Mouse (Mus musculus) stomach, embryonic 15.5 days (tissue): Measurements from ENCODE around the gene Dlgap5. TPM values are rescaled to one million over a fixed set of nuclear protein-coding genes. Genes with fewer than 3 reads are reported as not detected.

Source experiments
- ATAC-seq: fragments of 200-750 bp; cut with Nextera tagmentation; 2 replicates; pipeline ENCODE4 v1.8.0; 2017; ENCODE audit warnings: low read depth, moderate number of reproducible peaks, moderate TSS enrichment; ENCODE audit not compliant: insufficient read depth, low FRiP score
- H3K27ac ChIP-seq: fragments of 300-500 bp; sonication (generic); 2 replicates; pipeline ENCODE4 v1.5.1; 2015; ENCODE audit warnings: mild to moderate bottlenecking, inconsistent platforms
- H3K27me3 ChIP-seq: fragments of 300-500 bp; sonication (generic); replicated peaks from 2 replicates; pipeline ENCODE4 v1.6.1; 2015; ENCODE audit warnings: inconsistent platforms
- H3K36me3 ChIP-seq: fragments of 300-500 bp; sonication (generic); 2 replicates; pipeline ENCODE4 v1.6.1; 2015; ENCODE audit warnings: inconsistent platforms
- H3K4me1 ChIP-seq: fragments of 300-500 bp; sonication (generic); 2 replicates; pipeline ENCODE4 v1.6.1; 2015; ENCODE audit warnings: inconsistent platforms
- H3K4me2 ChIP-seq: fragments of 300-500 bp; sonication (generic); 2 replicates; pipeline ENCODE4 v1.6.1; 2015; ENCODE audit warnings: mild to moderate bottlenecking, inconsistent platforms
- H3K4me3 ChIP-seq: fragments of 300-500 bp; sonication (generic); replicated peaks from 2 replicates; pipeline ENCODE4 v1.5.1; 2015; ENCODE audit warnings: inconsistent platforms
- H3K9ac ChIP-seq: fragments of 300-500 bp; sonication (generic); 2 replicates; pipeline ENCODE4 v1.6.1; 2015; ENCODE audit warnings: inconsistent platforms
- H3K9me3 ChIP-seq: fragments of 300-500 bp; sonication (generic); 2 replicates; pipeline ENCODE4 v1.6.1; 2016; ENCODE audit warnings: inconsistent platforms
- WGBS: fragments of 180-500 bp; shearing (Covaris S2); methylation state at CpG from one replicate; pipeline ENCODE4 v1.1.7; 2015; 5-methylcytosine and 5-hydroxymethylcytosine counted together
- polyA plus RNA-seq: library from polyadenylated mRNA; unstranded; fragments of >200 nt; fragmentation: Nextera tagmentation; extraction: Ambion mirVana; gene quantifications from 2 replicates; pipeline ENCODE4 v1.2.1, GENCODE M21; 2015

The Dlgap5 gene
- polyA plus RNA-seq, 1 experiment from 2014 or later = 37.2 TPM

DNA sequence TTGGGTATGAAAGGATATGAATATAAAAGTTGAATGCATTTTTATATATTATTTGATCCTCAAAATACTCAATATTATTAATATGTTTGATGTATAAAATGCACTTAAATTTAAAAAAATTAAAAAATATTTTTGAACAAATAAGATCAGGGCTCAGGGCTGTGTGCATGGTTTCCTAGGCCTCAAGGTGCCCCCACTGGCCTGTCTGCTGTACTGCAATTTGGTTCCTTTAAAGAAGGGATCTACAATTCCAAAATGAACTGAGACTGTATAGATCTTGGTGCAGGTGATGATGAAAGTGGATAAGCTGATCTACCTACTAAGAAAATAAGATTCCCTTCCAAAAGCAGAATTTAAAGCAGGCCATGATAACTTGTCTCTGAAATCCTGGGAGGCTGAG, 14.8 kb upstream of the Dlgap5 start:
- no peaks in the 10 kb centered on the region for H3K9me3 ChIP-seq
- no peaks in the 10 kb centered on the region for H3K36me3 ChIP-seq
- H3K4me2 ChIP-seq = no peak overlapping the region
- H3K27me3 ChIP-seq = no peaks in the 10 kb centered on the region
- ATAC-seq = no peak
- H3K4me1 ChIP-seq = no peaks in the 10 kb centered on the region
- H3K4me3 ChIP-seq = no peak overlapping the region
- no peak overlapping the region for H3K9ac ChIP-seq
- no peak overlapping the region for H3K27ac ChIP-seq

DNA sequence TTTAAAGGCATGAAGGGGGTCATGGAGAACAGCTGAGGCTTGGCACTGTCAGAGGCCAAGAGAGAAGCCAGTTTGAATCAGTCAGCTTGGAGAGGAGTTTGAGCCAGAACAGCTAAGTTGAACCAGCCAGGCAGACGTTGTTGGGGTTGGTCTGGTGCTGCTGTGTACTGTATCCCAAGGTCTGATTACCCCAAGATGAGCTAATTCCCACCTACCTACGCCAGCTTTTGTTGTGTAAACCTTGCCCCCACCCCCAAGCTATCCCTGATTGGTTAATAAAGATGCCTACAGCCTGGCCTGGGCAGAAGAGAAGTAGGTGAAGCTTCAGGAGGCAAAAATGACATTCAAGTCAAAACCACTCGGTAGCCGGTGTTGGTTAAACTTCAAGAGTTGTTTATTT, 4.3 kb upstream of the Dlgap5 start:
- no peaks in the 10 kb centered on the region for H3K36me3 ChIP-seq
- H3K9ac ChIP-seq = no peak overlapping the region
- 71% methylated on average over 4 of the region's 4 CpGs for WGBS
- H3K4me2 ChIP-seq = no peak overlapping the region
- H3K4me3 ChIP-seq = no peak overlapping the region
- H3K27me3 ChIP-seq = no peaks in the 10 kb centered on the region
- no peak overlapping the region for H3K27ac ChIP-seq
- ATAC-seq = no peak
- peaks cover 1% of the 10 kb centered on the region for H3K4me1 ChIP-seq
- H3K9me3 ChIP-seq = no peaks in the 10 kb centered on the region

DNA sequence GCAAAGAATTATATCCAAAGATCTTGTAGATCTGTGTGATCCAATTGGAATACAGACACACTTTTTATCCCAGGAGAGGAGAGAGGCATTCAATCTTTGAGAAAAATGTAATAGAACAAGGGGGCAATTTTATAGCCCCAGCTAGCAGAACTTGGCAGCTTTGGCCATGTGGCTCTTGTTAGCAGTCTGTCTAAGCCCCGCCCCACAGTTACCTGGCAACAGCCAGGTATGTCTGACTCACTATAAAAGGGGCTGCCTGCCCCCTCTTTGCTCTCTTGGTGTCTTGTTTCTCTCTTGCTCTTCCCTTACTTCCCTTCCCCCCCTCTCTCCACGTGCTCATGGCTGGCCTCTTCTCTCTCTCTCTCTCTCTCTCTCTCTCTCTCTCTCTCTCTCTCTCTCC, 3.4 kb upstream of the Dlgap5 start:
- no peak for ATAC-seq
- 38% methylated on average over 2 of the region's 2 CpGs for WGBS
- no peaks in the 10 kb centered on the region for H3K36me3 ChIP-seq
- no peak overlapping the region for H3K4me2 ChIP-seq
- peaks cover 8% of the 10 kb centered on the region for H3K4me1 ChIP-seq
- no peak overlapping the region for H3K4me3 ChIP-seq
- no peak overlapping the region for H3K27ac ChIP-seq
- H3K9ac ChIP-seq = no peak overlapping the region
- no peaks in the 10 kb centered on the region for H3K9me3 ChIP-seq
- H3K27me3 ChIP-seq = no peaks in the 10 kb centered on the region

DNA sequence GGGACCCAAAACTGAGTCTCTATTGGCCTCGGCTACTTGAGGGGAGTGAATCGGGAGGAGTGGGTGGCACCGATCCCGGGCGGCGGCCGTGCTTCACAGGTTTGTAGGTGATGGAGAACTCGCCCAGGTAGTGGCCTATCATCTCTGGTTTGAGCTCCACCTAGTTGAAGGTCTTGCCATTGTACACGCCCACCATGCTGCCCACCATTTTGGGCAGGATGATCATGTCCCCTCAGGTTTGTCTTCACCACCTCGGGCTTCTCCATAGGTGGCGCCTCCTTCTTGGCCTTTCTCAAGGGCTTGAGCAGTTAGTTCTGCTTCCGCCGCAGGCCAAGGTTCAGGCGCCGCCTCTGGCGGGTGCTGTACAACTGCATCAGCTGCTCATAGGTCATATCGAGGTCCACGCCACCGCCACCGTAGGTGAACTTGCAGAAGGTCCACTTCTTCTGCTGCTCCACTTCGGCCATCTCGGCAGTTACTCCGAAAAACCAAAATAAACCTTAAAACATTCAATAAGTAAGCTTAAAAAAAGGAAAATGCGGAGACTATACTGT, 1.6 kb upstream of the Dlgap5 start:
- Histone ChIP-seq H3K27me3 (no peaks in the 10 kb centered on the region), H3K9ac (no peak overlapping the region), H3K4me1 (peaks cover 8% of the 10 kb centered on the region), H3K36me3 (peaks cover 6% of the 10 kb centered on the region; the same call in 1 of the 2 replicates), H3K9me3 (no peaks in the 10 kb centered on the region), H3K4me2 (no peak overlapping the region), H3K27ac (no peak overlapping the region), H3K4me3 (no peak overlapping the region)
- 94% methylated on average over 24 of the region's 24 CpGs for WGBS
- no peak for ATAC-seq

DNA sequence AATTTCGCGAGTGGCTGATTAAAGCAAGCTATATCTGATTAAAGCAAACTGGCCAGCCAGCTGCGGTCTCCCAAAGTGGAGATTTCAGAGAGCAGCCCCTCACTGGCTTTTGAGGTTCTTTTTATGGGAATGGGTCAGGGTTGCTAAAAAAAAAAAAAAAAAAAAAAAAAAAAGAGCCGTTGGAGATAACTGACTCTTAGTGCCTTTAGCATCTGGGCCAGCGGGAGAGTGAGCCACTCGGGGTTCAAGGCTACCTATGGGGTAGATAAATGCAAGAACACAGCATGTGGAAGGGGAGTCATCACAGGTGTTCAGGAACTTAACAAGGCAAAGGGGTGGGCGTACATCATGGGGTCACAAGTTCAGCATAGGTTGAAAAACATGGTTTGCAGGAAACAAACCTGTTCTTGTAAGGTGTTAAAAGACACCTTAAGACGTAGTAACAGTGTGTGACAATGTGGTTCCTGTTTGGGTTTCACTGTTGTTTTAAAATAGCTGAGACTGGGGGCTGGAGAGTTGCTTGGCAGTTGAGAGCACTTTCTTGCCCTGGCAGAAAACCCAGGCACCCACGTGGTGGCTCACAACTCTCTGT, 923 bp upstream of the Dlgap5 start:
- WGBS = 72% methylated on average over 9 of the region's 9 CpGs
- Histone ChIP-seq H3K9me3 (no peaks in the 10 kb centered on the region), H3K4me2 (no peak overlapping the region)

DNA sequence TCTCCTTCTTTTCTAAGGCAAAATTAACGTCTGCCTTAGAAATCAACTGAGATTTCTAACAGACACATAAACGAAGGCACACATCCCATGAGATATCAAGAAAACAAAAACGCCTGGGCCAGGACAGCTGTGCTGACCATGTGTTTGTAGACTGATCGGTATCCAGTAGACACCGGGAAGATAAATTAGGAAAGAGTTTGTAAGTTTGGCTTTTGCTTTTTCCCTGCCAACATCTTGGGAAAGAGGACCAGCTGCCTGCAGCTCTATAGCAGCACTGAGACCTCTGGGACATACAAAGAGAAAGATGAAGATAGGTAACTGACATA, 422 bp upstream of the Dlgap5 start:
- no peak for ATAC-seq
- WGBS = 24% methylated on average over 5 of the region's 5 CpGs
- H3K27ac ChIP-seq = no peak overlapping the region; the same call in 1 of the 2 replicates
- H3K4me2 ChIP-seq = peak overlapping the region; percentile 59
- peaks cover 18% of the 10 kb centered on the region for H3K36me3 ChIP-seq
- H3K9me3 ChIP-seq = no peaks in the 10 kb centered on the region
- no peak overlapping the region for H3K9ac ChIP-seq
- peak overlapping the region; percentile 61 for H3K4me3 ChIP-seq
- H3K4me1 ChIP-seq = peaks cover 8% of the 10 kb centered on the region
- no peaks in the 10 kb centered on the region for H3K27me3 ChIP-seq

More for the DNA sequence above, 923 bp upstream of the Dlgap5 start:
- no peak overlapping the region; the same call in 1 of the 2 replicates for H3K27ac ChIP-seq
- H3K4me3 ChIP-seq = no peak overlapping the region; the same call in 1 of the 2 replicates
- no peak for ATAC-seq
- H3K27me3 ChIP-seq = no peaks in the 10 kb centered on the region
- peaks cover 8% of the 10 kb centered on the region for H3K4me1 ChIP-seq
- H3K36me3 ChIP-seq = peaks cover 13% of the 10 kb centered on the region
- no peak overlapping the region for H3K9ac ChIP-seq

DNA sequence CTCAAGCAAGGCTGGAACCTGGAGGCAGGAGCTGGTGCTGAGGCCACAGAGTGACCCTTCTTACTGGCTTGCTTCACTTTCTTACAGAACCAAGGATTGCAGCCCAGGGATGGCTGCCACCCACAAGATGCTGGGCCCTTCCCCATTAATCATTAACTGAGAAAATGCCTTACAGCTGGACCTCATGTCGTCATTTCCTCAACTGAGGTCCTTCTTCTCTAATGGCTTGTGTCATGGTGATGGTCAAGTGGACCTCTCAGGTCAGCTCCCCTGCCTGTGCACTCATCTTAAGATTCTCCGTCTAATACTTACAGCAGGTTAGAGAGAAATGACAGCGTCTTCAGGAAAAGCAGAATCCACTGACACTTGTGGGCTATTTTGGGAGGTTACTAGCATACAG, 861 bp downstream of the Dlgap5 start:
- no peaks in the 10 kb centered on the region for H3K9me3 ChIP-seq
- 23% methylated on average over 3 of the region's 3 CpGs for WGBS
- peaks cover 8% of the 10 kb centered on the region for H3K4me1 ChIP-seq
- H3K27ac ChIP-seq = no peak overlapping the region; the same call in 1 of the 2 replicates
- ATAC-seq = 0 out of 2 replicates have a peak, but pooled peaks have one; percentile 3
- peak overlapping the region; percentile 59 for H3K4me2 ChIP-seq
- H3K36me3 ChIP-seq = peaks cover 24% of the 10 kb centered on the region
- peak overlapping the region; percentile 61 for H3K4me3 ChIP-seq
- H3K27me3 ChIP-seq = no peaks in the 10 kb centered on the region
- H3K9ac ChIP-seq = peak overlapping the region; percentile 44; the same call in 1 of the 2 replicates

DNA sequence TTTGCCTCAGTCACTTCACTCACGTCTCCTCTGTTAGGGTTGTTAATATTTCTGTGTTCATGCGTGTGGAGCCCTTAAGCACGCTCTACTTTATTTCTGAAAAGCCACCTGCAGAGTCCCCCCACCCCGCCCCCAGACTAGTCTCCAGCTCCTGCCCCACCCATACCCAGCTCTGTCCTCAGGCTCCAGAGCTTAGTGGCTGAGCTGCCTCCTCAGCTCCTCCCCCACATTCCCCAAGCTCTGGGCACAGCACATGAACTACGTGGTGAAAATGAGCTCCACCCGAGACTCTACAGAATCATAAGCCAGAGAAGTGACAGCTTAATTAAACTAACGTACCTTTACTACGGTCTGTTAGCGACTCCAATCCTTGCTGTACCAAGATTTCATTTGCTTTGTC, 12.2 kb downstream of the Dlgap5 start:
- no peak overlapping the region for H3K4me3 ChIP-seq
- H3K9me3 ChIP-seq = no peaks in the 10 kb centered on the region
- no peaks in the 10 kb centered on the region for H3K4me1 ChIP-seq
- no peak overlapping the region for H3K4me2 ChIP-seq
- no peaks in the 10 kb centered on the region for H3K27me3 ChIP-seq
- H3K9ac ChIP-seq = no peak overlapping the region
- H3K36me3 ChIP-seq = peaks cover 34% of the 10 kb centered on the region
- no peak overlapping the region for H3K27ac ChIP-seq
- no peak for ATAC-seq
- WGBS = 75% methylated on average over 9 of the region's 9 CpGs

DNA sequence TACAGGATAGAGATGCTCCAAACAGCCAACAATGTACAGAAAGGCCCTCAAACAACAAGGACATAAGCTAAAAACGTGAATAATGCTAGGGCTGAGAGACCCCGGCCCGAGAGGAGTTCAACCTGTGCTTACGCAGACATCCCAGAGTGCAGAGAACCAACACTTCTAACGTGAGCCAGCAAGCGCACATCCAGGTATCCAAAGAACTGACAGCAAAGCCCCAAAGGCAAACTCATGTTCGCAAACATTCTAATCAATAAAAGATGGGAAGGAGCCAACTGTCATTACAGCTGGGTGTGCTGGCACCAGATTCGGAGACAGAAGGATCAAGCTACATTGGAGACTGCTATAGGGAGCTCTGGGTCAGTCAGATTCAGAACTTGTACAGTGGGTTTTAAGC, 15.5 kb downstream of the Dlgap5 start:
- ATAC-seq = no peak
- 90% methylated on average over 8 of the region's 8 CpGs for WGBS
- H3K36me3 ChIP-seq = peaks cover 36% of the 10 kb centered on the region; the same call in 1 of the 2 replicates

DNA sequence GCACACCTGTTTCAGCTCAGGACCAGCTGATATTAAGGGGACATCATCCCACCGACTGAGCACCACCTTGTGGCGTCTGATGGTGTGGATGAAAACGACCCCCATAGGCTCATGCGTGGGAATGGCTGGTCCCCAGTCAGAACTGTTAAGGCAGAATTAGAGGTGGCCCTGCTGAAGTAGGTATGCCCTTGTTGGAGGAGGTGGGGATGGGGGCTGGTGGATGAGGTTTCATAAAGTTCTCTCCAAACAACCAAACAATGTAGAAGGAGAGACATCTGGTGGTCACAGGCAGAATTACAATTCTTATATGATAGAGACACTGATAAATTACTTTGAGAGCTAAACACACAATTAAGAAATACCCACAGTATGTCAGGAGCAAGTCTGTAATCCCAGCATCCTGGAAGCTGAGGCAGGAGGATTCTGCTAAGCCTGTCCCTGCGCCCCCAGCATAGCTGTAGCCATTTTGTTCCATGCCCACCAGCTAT, 22.0 kb downstream of the Dlgap5 start:
- Histone ChIP-seq H3K4me1 (no peaks in the 10 kb centered on the region), H3K27ac (no peak overlapping the region), H3K4me2 (no peak overlapping the region), H3K36me3 (peaks cover 53% of the 10 kb centered on the region), H3K27me3 (no peaks in the 10 kb centered on the region), H3K4me3 (no peak overlapping the region), H3K9me3 (no peaks in the 10 kb centered on the region), H3K9ac (no peak overlapping the region)
- WGBS = 65% methylated on average over 5 of the region's 5 CpGs
- no peak for ATAC-seq

More for the DNA sequence above, 15.5 kb downstream of the Dlgap5 start:
- no peak overlapping the region for H3K4me2 ChIP-seq
- no peaks in the 10 kb centered on the region for H3K4me1 ChIP-seq
- H3K4me3 ChIP-seq = no peak overlapping the region
- H3K27ac ChIP-seq = no peak overlapping the region
- H3K9ac ChIP-seq = no peak overlapping the region
- H3K9me3 ChIP-seq = no peaks in the 10 kb centered on the region
- no peaks in the 10 kb centered on the region for H3K27me3 ChIP-seq

DNA sequence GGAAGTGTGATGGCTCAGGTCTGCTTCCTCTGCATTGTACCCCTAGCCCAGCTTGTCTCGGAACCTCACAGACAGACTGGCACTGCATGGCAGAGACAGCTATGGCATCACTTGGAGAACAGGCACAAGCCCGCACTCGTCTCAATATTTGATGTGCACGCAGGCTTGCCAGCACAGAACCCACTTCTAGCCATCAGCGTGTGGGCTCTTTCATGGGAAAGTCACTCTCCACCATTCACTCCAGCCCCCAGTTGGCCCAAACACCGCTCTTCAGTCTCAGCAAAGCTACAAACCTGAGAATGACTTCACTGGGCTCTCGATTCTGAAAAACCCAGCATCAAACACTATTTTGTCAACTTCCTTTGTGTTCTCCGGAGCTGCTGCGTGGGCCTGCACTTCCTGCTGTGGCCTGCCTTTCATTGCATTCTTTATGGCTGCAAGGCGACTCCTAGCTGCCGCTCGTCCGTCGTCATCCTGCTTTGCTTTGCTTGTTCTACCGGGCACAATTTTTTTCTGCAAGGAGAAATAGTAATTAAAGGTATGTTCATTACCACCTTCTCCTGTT, 22.7 kb downstream of the Dlgap5 start:
- H3K9ac ChIP-seq = no peak overlapping the region
- no peaks in the 10 kb centered on the region for H3K9me3 ChIP-seq
- H3K4me3 ChIP-seq = no peak overlapping the region
- H3K27ac ChIP-seq = no peak overlapping the region
- ATAC-seq = no peak
- 86% methylated on average over 15 of the region's 15 CpGs for WGBS
- H3K4me2 ChIP-seq = no peak overlapping the region
- H3K27me3 ChIP-seq = no peaks in the 10 kb centered on the region
- no peaks in the 10 kb centered on the region for H3K4me1 ChIP-seq
- peaks cover 56% of the 10 kb centered on the region for H3K36me3 ChIP-seq

DNA sequence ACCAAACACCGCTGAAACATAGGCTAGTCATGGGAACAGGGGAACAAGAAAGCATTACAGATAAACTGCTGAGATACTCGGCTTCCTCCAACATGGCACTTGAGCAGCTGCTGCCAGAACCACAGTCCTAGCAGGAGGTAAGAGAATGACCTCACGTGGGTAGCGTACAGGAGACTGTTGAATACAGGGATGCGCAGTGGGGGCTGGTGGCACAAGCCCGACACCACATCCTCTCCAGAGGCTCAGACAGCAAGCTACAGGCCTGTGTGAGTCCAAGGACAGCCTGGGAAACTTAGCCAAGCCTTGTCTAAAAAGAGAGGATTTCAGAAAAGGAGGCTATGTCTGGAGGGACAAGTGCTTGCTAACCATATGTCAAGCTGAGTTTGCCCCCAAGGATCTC, 23.2 kb downstream of the Dlgap5 start:
- H3K27ac ChIP-seq = no peak overlapping the region
- peaks cover 57% of the 10 kb centered on the region for H3K36me3 ChIP-seq

More for the DNA sequence above, 23.2 kb downstream of the Dlgap5 start:
- Histone ChIP-seq H3K4me3 (no peak overlapping the region), H3K9ac (no peak overlapping the region), H3K9me3 (no peaks in the 10 kb centered on the region), H3K4me1 (no peaks in the 10 kb centered on the region), H3K4me2 (no peak overlapping the region), H3K27me3 (no peaks in the 10 kb centered on the region)
- 96% methylated on average over 6 of the region's 6 CpGs for WGBS
- no peak for ATAC-seq
